Mouse (Mus musculus) heart, embryonic 11.5 days (tissue): ENCODE measurements at regions not wholly inside any gene's neighbourhood (a gene's known extent, or its start where the extent isn't known, plus 50 kb on each side); places are given as distances from the start of the nearest gene placed in this dataset.
A peak's percentile ranks its signal among the peaks of the same experiment; 100 is the strongest.

Source experiments
- ATAC-seq: fragments of 200-750 bp; cut with Nextera tagmentation; replicated peaks from 2 replicates; pipeline ENCODE4 v1.8.0; 2017; ENCODE audit warnings: moderate library complexity; ENCODE audit not compliant: insufficient number of reproducible peaks, low FRiP score, low TSS enrichment
- H3K27ac ChIP-seq: fragments of 300-500 bp; sonication (generic); 2 replicates; pipeline ENCODE4 v1.5.1; 2014; ENCODE audit warnings: mild to moderate bottlenecking, low read depth, low read length
- H3K27me3 ChIP-seq: fragments of 300-500 bp; sonication (generic); 2 replicates; pipeline ENCODE4 v1.6.1; 2014; ENCODE audit warnings: mild to moderate bottlenecking, low read length, mixed read lengths; ENCODE audit not compliant: control insufficient read depth, insufficient read depth
- H3K36me3 ChIP-seq: fragments of 300-500 bp; sonication (generic); 2 replicates; pipeline ENCODE4 v1.6.1; 2014; ENCODE audit warnings: mild to moderate bottlenecking, low read length, moderate library complexity, mixed read lengths; ENCODE audit not compliant: control insufficient read depth, insufficient read depth
- H3K4me1 ChIP-seq: fragments of 300-500 bp; sonication (generic); 2 replicates; pipeline ENCODE4 v1.6.1; 2014; ENCODE audit warnings: low read length; ENCODE audit not compliant: control insufficient read depth, insufficient read depth
- H3K4me2 ChIP-seq: fragments of 300-500 bp; sonication (generic); 2 replicates; pipeline ENCODE4 v1.6.1; 2014; ENCODE audit warnings: mild to moderate bottlenecking, moderate library complexity
- H3K4me3 ChIP-seq: fragments of 300-500 bp; sonication (generic); 2 replicates; pipeline ENCODE4 v1.5.1; 2014; ENCODE audit warnings: low read depth, low read length
- H3K9ac ChIP-seq: fragments of 300-500 bp; sonication (generic); 2 replicates; pipeline ENCODE4 v1.6.1; 2014; ENCODE audit warnings: mild to moderate bottlenecking, low read depth, low read length, moderate library complexity
- H3K9me3 ChIP-seq: fragments of 300-500 bp; sonication (generic); replicated peaks from 2 replicates; pipeline ENCODE4 v1.6.1; 2016; ENCODE audit warnings: low read length; ENCODE audit not compliant: control insufficient read depth
- WGBS: fragments of 180-500 bp; shearing (Covaris S2); extraction: QIAGEN DNeasy Blood & Tissue Kit; methylation state at CpG from one replicate; pipeline ENCODE4 v1.1.7; 2014; ENCODE audit not compliant: insufficient replicate concordance; 5-methylcytosine and 5-hydroxymethylcytosine counted together

DNA sequence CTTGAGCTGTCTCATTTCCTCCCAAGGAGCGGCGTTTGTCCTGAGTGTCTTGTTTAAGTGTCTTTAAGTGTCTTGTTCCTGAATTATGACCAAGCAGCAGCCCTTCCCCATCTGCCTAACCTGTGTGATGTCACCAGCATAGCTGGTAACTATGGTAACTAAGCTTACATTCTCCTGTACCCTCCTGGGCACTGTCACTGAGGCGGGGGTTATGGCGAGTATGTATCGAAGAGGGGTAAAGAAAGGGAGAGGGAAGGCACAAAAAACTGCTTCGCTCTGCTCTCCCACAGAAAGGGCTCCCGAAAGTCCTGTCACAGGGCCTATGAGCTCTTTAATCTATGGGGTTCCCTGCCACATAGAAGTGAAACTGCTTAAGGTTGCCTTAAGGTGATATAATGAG is 89.6 kb downstream of the Ppp4r2 start:
- Histone ChIP-seq H3K27me3 (no peaks in the 10 kb centered on the region), H3K36me3 (no peaks in the 10 kb centered on the region), H3K9ac (no peak overlapping the region), H3K4me2 (no peak overlapping the region), H3K27ac (no peak overlapping the region), H3K4me3 (no peak overlapping the region), H3K4me1 (peaks cover 6% of the 10 kb centered on the region; the same call in 1 of the 2 replicates), H3K9me3 (no peaks in the 10 kb centered on the region)
- ATAC-seq = no peak
- WGBS = 64% methylated on average over 7 of the region's 7 CpGs

DNA sequence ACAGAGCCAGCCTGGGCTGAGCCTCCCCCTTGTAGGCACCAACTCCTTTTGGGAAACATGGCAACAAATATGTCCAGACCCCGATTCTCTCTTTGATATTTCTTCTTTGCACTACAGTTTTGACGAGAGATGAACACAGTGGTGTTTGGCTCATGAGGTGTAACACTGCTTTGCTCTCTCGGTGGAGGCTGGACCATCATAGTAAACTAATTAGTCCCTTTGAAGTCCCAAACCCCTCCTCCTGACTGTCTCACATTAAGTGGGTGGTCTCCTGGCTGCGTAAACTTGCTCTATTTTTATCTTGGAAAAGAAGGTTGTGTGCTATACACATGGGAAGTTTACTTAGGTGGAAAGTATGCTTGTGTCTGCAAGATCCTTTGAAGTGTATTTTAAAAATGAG is 90.3 kb downstream of the Ppp4r2 start:
- Histone ChIP-seq H3K27ac (no peak overlapping the region), H3K4me3 (no peak overlapping the region), H3K4me2 (no peak overlapping the region), H3K27me3 (no peaks in the 10 kb centered on the region), H3K36me3 (no peaks in the 10 kb centered on the region), H3K9ac (no peak overlapping the region), H3K4me1 (peaks cover 6% of the 10 kb centered on the region; the same call in 1 of the 2 replicates), H3K9me3 (no peaks in the 10 kb centered on the region)
- no peak for ATAC-seq
- WGBS = 39% methylated on average over 4 of the region's 4 CpGs

DNA sequence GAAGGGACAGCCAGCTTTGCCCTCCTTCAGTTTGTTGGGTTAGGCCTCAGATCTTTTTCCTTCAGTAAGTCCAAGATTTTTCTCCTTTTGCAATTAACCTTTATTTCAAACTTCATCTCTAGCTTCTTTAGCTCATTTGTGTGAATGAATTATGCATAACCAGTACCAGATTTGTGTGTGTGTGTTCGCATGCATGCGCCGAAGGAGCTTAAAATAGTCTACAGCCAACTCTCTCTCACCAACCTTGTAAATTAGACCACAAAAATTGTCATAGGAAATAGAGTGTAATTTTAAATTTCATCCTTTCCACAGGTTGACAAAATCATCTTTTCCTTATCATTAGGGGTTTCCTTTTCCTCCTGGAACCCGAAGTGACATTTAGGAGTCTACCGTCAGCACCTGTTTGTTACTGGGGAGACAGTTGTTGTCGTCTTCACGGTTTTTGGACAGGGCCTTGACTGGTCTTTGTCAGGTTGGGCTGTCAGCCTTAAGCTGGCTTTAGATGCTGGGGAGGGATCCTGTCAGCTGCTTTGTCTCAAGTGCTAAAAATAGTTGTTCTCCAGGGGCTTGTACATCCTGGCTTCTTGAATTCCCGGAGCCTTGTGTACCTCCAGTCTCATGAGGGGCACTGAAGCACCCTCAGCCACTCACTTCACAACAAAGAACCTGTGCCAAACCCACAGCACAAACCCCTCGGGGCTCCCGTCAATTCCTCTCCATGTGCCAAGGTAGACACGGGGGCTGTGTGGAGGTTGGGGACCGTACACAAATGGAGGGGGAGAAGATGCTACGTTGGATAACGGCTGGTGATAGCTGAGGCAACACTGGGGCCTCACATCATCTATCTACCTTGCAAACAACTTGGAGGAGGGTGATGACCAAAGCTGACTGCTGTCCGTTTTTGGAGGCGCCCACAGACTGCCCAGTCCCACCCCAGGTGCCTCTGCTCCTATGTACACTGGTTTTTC is 95.7 kb downstream of the Ppp4r2 start:
- H3K4me3 ChIP-seq = no peak overlapping the region
- H3K9me3 ChIP-seq = no peaks in the 10 kb centered on the region
- WGBS = 45% methylated on average over 16 of the region's 16 CpGs
- H3K27me3 ChIP-seq = no peaks in the 10 kb centered on the region
- H3K9ac ChIP-seq = no peak overlapping the region
- H3K4me2 ChIP-seq = peak overlapping the region; percentile 45
- no peak for ATAC-seq
- no peaks in the 10 kb centered on the region for H3K36me3 ChIP-seq
- peaks cover 20% of the 10 kb centered on the region for H3K4me1 ChIP-seq
- no peak overlapping the region for H3K27ac ChIP-seq

DNA sequence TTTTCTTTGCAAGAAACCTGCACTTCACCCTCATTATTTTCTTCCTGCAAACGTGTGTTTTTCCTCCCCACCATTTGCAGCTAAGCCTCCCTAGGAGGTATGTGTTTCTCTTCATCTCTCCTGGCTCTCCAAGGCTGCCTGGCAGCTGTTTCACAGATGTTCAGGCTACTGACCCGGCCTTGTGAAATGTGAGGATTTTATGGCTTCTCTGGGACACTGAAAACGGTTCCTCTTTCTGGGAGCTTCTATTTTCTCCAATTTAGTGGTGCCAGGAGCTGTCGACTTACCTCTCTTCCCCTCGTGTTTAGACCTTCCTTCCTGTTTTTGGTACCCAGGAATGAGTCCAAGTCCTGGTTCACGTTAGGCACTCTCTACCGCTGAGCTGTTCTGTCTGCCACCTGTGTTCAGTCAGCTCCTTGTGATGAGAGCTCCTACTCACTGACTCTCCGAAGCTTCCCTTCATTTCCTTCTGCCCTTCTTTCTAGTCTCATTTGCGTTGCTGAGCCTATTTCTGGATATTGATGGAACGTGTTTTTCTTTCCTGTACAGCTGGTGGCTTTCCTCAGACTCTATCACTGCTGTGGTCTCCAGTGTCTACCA is 96.4 kb downstream of the Ppp4r2 start:
- H3K27ac ChIP-seq = no peak overlapping the region
- H3K4me1 ChIP-seq = peaks cover 18% of the 10 kb centered on the region
- no peak overlapping the region for H3K9ac ChIP-seq
- H3K9me3 ChIP-seq = no peaks in the 10 kb centered on the region
- WGBS = 24% methylated on average over 10 of the region's 10 CpGs
- H3K36me3 ChIP-seq = no peaks in the 10 kb centered on the region
- H3K4me2 ChIP-seq = peak overlapping the region; percentile 45; the same call in 1 of the 2 replicates
- no peaks in the 10 kb centered on the region for H3K27me3 ChIP-seq
- no peak overlapping the region for H3K4me3 ChIP-seq
- no peak for ATAC-seq

DNA sequence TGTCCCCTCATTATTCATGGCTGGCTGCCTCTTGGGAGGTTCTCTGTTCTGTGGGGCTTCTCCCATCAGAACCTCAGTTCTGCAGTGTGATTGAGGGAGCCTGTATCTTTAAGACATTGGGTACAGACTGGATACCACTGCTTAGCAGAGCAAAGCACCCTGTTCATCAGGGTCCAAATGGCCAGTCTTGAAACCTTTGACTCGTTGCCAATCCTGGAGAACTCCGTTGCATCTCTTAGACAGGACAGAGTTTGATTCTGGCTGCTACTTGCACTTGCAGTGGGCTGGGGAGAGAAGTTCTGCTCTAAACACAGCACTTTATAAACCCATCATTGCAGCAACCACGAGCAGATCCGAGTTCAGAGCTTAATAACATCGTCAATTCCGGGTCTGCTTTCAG is 97.3 kb downstream of the Ppp4r2 start:
- Histone ChIP-seq H3K4me2 (no peak overlapping the region), H3K4me1 (peaks cover 18% of the 10 kb centered on the region), H3K9ac (no peak overlapping the region), H3K36me3 (no peaks in the 10 kb centered on the region), H3K27me3 (no peaks in the 10 kb centered on the region), H3K9me3 (no peaks in the 10 kb centered on the region), H3K4me3 (no peak overlapping the region), H3K27ac (no peak overlapping the region)
- 84% methylated on average over 6 of the region's 6 CpGs for WGBS
- no peak for ATAC-seq

DNA sequence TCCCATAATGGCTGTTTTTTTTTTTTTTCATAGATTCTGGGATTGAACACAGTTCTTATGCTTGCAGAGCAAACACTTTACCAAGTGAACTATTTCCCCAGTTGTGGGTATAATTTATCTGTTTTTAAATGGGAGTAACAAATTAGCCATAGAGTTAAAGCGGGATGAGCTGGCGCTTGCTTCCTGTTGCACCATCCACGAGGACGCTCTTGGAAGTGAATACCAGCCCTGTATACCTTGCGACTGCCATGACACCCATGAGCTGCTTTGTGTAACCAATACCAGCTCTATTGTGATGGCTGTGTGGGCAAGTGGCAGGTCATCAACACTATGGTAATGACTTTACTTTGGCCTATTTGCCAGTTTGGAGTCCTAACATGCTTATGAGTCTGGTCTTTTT is 101.0 kb downstream of the Ppp4r2 start:
- Histone ChIP-seq H3K4me2 (no peak overlapping the region), H3K4me1 (peaks cover 16% of the 10 kb centered on the region), H3K9me3 (no peaks in the 10 kb centered on the region), H3K27me3 (no peaks in the 10 kb centered on the region), H3K27ac (no peak overlapping the region), H3K36me3 (no peaks in the 10 kb centered on the region), H3K9ac (no peak overlapping the region), H3K4me3 (no peak overlapping the region)
- ATAC-seq = no peak
- WGBS = 90% methylated on average over 5 of the region's 5 CpGs

DNA sequence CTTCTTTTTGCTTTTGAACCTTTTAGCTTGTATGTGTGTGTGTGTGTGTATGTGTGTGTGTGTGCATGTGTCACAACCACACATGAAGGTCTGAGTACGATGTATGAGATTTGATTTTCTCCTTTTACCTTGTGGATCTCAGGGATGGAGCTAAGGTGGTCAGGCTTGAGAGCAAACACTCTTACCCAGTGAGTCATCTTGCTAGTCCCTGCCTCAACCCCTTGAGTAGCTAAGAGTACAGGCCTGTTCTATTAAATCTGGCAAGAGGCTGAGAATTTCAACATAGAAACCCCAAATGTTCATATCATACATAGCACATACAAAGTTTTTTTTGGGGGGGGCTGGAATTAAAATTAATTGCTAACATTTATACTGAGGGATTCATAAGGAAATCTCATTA is 104.4 kb downstream of the Ppp4r2 start:
- H3K36me3 ChIP-seq = no peaks in the 10 kb centered on the region
- H3K4me1 ChIP-seq = peaks cover 2% of the 10 kb centered on the region; the same call in 1 of the 2 replicates
- no peaks in the 10 kb centered on the region for H3K9me3 ChIP-seq
- no peak overlapping the region for H3K4me3 ChIP-seq
- no peak overlapping the region for H3K27ac ChIP-seq
- H3K4me2 ChIP-seq = no peak overlapping the region
- 81% methylated on average over 1 of the region's 1 CpGs for WGBS
- no peak overlapping the region for H3K9ac ChIP-seq
- no peak for ATAC-seq
- H3K27me3 ChIP-seq = no peaks in the 10 kb centered on the region

DNA sequence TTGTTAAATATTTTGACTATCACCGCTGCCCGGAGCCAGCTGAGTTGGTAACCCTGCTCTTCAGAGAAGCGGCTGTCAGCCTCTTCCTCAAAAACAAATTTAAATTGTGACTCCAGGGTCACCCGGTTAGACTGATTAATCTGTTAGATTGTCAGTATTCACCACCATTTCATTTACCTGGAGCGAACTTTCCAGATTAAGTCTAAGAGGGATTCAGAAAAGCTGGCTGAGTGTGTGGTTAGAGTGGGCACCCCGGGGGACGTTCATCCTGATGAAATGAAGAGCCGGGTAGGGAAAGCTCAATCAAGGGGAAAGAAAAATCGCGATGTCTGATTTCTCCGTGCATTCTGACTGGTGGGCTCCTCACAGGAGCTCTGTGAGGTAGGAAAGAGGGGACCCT is 105.0 kb downstream of the Ppp4r2 start:
- Histone ChIP-seq H3K4me3 (no peak overlapping the region), H3K9me3 (no peaks in the 10 kb centered on the region), H3K9ac (no peak overlapping the region), H3K4me2 (no peak overlapping the region), H3K27me3 (no peaks in the 10 kb centered on the region), H3K4me1 (peaks cover 2% of the 10 kb centered on the region; the same call in 1 of the 2 replicates), H3K27ac (no peak overlapping the region), H3K36me3 (no peaks in the 10 kb centered on the region)
- ATAC-seq = no peak
- 81% methylated on average over 11 of the region's 11 CpGs for WGBS
